ENCODE assay signal across 8 mouse cellular contexts in genomic region chr19:5795668-5796572, GRCm38 (mm10). TPM values are rescaled to one million over a fixed set of nuclear protein-coding genes. Genes with fewer than 3 reads are reported as not detected.
DNase-seq lines count a peak whose midpoint lies in the region; ATAC-seq and TF ChIP-seq lines count a peak whose summit lies in the region.

No protein-coding gene starts in this region.

- WGBS in kidney, postnatal 0 days = 37% methylated on average over 11 of the region's 11 CpGs
- 63% methylated on average over 11 of the region's 11 CpGs for WGBS in hindbrain, embryonic 13.5 days
- 74% methylated on average over 11 of the region's 11 CpGs for WGBS in midbrain, embryonic 13.5 days

- intact Hi-C loops in gastrocnemius, postnatal 14 days (cut with DNase I; ENCODE audit: low total_unique reads) = no loop called here

- ATAC-seq in kidney, postnatal 0 days (replicated peaks; ENCODE audit: low FRiP score, low read depth) = no peak
- no peak for ATAC-seq in hindbrain, embryonic 13.5 days (ENCODE audit: low FRiP score)
- ATAC-seq in midbrain, embryonic 13.5 days = no peak

- no peaks in the 10 kb centered on the region for H3K27me3 ChIP-seq in kidney, postnatal 0 days (ENCODE audit: insufficient read depth, low read length)
- H3K27me3 ChIP-seq in hindbrain, embryonic 13.5 days = no peaks in the 10 kb centered on the region
- no peaks in the 10 kb centered on the region for H3K27me3 ChIP-seq in midbrain, embryonic 13.5 days

- peaks cover 34% of the 10 kb centered on the region for H3K36me3 ChIP-seq in kidney, postnatal 0 days (ENCODE audit: insufficient read depth, low read length)
- peaks cover 41% of the 10 kb centered on the region for H3K36me3 ChIP-seq in hindbrain, embryonic 13.5 days
- H3K36me3 ChIP-seq in midbrain, embryonic 13.5 days = peaks cover 39% of the 10 kb centered on the region

- peaks cover 12% of the 10 kb centered on the region for H3K4me1 ChIP-seq in kidney, postnatal 0 days (replicated peaks; ENCODE audit: insufficient read depth, low read length)
- H3K4me1 ChIP-seq in brown adipose tissue, adult 24 weeks (ENCODE audit: control insufficient read depth, insufficient read depth, insufficient read length, low read length) = no peaks in the 10 kb centered on the region
- peaks cover 41% of the 10 kb centered on the region for H3K4me1 ChIP-seq in hindbrain, embryonic 13.5 days (replicated peaks)
- peaks cover 40% of the 10 kb centered on the region for H3K4me1 ChIP-seq in midbrain, embryonic 13.5 days (replicated peaks)

- H3K4me3 ChIP-seq in kidney, postnatal 0 days (replicated peaks; ENCODE audit: low read depth, low read length) = peak overlapping the region; percentile 84
- peak overlapping the region; percentile 65 for H3K4me3 ChIP-seq in brown adipose tissue, adult 24 weeks (ENCODE audit: insufficient read depth, low read depth, low read length)
- H3K4me3 ChIP-seq in hindbrain, embryonic 13.5 days = peak overlapping the region; percentile 87
- H3K4me3 ChIP-seq in midbrain, embryonic 13.5 days (replicated peaks) = peak overlapping the region; percentile 99

- H3K9ac ChIP-seq in kidney, postnatal 0 days (ENCODE audit: low read depth, low read length) = peak overlapping the region; percentile 58
- peak overlapping the region; percentile 84 for H3K9ac ChIP-seq in hindbrain, embryonic 13.5 days
- peak overlapping the region; percentile 67 for H3K9ac ChIP-seq in midbrain, embryonic 13.5 days (replicated peaks)

- H3K27ac ChIP-seq in kidney, postnatal 0 days = peak overlapping the region; percentile 57
- H3K27ac ChIP-seq in brown adipose tissue, adult 24 weeks (replicated peaks; ENCODE audit: low read depth, low read length) = no peak overlapping the region
- peak overlapping the region; percentile 58; the same call in 1 of the 2 replicates for H3K27ac ChIP-seq in hindbrain, embryonic 13.5 days
- peak overlapping the region; percentile 54 for H3K27ac ChIP-seq in midbrain, embryonic 13.5 days

- TF ChIP-seq CTCF in kidney, postnatal 0 days (IDR thresholded peaks at IDR 0.05; ENCODE audit: low read depth) = no peak

- DNase-seq in kidney, postnatal 0 days (ENCODE audit: low spot score) = no peak
- DNase-seq in kidney, adult 18-20 months = no peak
- DNase-seq in urinary bladder, postnatal 14 days (ENCODE audit: low spot score) = no peak
- DNase-seq in layer of hippocampus, adult 8-10 months (ENCODE audit: low spot score in 2 of 2) = no peak
- DNase-seq in gastrocnemius, postnatal 14 days = no peak

- peak overlapping the region; percentile 65 for H3K4me2 ChIP-seq in kidney, postnatal 0 days (ENCODE audit: low read length)
- H3K4me2 ChIP-seq in hindbrain, embryonic 13.5 days = peak overlapping the region; percentile 99
- peak overlapping the region; percentile 97 for H3K4me2 ChIP-seq in midbrain, embryonic 13.5 days (replicated peaks)

- H3K9me3 ChIP-seq in kidney, postnatal 0 days (replicated peaks; ENCODE audit: low read length) = no peaks in the 10 kb centered on the region
- no peaks in the 10 kb centered on the region for H3K9me3 ChIP-seq in hindbrain, embryonic 13.5 days
- no peaks in the 10 kb centered on the region for H3K9me3 ChIP-seq in midbrain, embryonic 13.5 days

RNA-seq across cellular contexts. Expression of gene Scyl1, which starts 24.7 kb away (rescaled TPM):
- 63.5 and 65.1 TPM in 2 replicates for polyA plus RNA-seq in kidney, postnatal 0 days (2015; fragmentation: Nextera tagmentation; extraction: Ambion mirVana)
- 49.2 and 54.3 TPM in 2 replicates for polyA plus RNA-seq in brown adipose tissue, adult 24 weeks (2012; ENCODE audit: insufficient read depth, insufficient read length, missing spikeins)
- polyA plus RNA-seq in hindbrain, embryonic 13.5 days (2015; fragmentation: Nextera tagmentation; extraction: Ambion mirVana) = 67.6 and 72.4 TPM in 2 replicates
- polyA plus RNA-seq in midbrain, embryonic 13.5 days (2015; fragmentation: Nextera tagmentation; extraction: Ambion mirVana) = 64.9 and 70.0 TPM in 2 replicates
- 10 to 100 TPM; 77.7 to 94.4 (median 88.1) TPM for total RNA-seq in layer of hippocampus, adult 8-10 months (2022)
- 10 to 100 TPM; 56.8 to 64.9 TPM for total RNA-seq in gastrocnemius, postnatal 14 days (2021)

RNA-seq across cellular contexts. Expression of gene Ltbp3, which starts 55.2 kb away (rescaled TPM):
- 22.3 and 23.9 TPM in 2 replicates for polyA plus RNA-seq in kidney, postnatal 0 days (2015; fragmentation: Nextera tagmentation; extraction: Ambion mirVana)
- polyA plus RNA-seq in brown adipose tissue, adult 24 weeks (2012; ENCODE audit: insufficient read depth, insufficient read length, missing spikeins) = 59.4 and 101 TPM in 2 replicates
- polyA plus RNA-seq in hindbrain, embryonic 13.5 days (2015; fragmentation: Nextera tagmentation; extraction: Ambion mirVana) = 10.6 and 11.2 TPM in 2 replicates
- polyA plus RNA-seq in midbrain, embryonic 13.5 days (2015; fragmentation: Nextera tagmentation; extraction: Ambion mirVana) = 7.1 and 9.5 TPM in 2 replicates
- total RNA-seq in layer of hippocampus, adult 8-10 months (2022) = 10 to 100 TPM; 30.4 to 40.5 (median 33.1) TPM
- 10 to 100 TPM; 57.0 to 66.4 TPM for total RNA-seq in gastrocnemius, postnatal 14 days (2021)
